Mouse (Mus musculus) brain, embryonic 14.5 days (tissue): ENCODE measurements around the gene Slc31a1. TPM values are rescaled to one million over a fixed set of nuclear protein-coding genes. Genes with fewer than 3 reads are reported as not detected.

Experiments
- DNase-seq: peaks from one replicate; pipeline ENCODE4 v3.0.0-alpha.2; 2011; ENCODE audit warnings: low read depth
- CTCF ChIP-seq: fragments of 200-500 bp; IDR thresholded peaks from 2 replicates; pipeline ENCODE4 v1.5.1; 2012; ENCODE audit warnings: inconsistent platforms, mild to moderate bottlenecking, moderate library complexity, borderline replicate concordance; ENCODE audit not compliant: insufficient read depth, insufficient read length; ENCODE audit errors: extremely low read depth
- POLR2A ChIP-seq: fragments of 200-500 bp; IDR thresholded peaks from 2 replicates; pipeline ENCODE4 v1.6.1; 2012; ENCODE audit warnings: mild to moderate bottlenecking, inconsistent platforms, borderline replicate concordance; ENCODE audit not compliant: poor library complexity, insufficient read depth, insufficient read length, severe bottlenecking; ENCODE audit errors: extremely low read depth
- polyA plus RNA-seq: library from polyadenylated mRNA; depleted of rRNA; stranded (reverse); fragments of >200 nt; gene quantifications from 2 replicates; pipeline ENCODE4 v1.2.3, GENCODE M21; 2012

Gene Slc31a1
- polyA plus RNA-seq, 1 experiment = 32.3 TPM

DNA sequence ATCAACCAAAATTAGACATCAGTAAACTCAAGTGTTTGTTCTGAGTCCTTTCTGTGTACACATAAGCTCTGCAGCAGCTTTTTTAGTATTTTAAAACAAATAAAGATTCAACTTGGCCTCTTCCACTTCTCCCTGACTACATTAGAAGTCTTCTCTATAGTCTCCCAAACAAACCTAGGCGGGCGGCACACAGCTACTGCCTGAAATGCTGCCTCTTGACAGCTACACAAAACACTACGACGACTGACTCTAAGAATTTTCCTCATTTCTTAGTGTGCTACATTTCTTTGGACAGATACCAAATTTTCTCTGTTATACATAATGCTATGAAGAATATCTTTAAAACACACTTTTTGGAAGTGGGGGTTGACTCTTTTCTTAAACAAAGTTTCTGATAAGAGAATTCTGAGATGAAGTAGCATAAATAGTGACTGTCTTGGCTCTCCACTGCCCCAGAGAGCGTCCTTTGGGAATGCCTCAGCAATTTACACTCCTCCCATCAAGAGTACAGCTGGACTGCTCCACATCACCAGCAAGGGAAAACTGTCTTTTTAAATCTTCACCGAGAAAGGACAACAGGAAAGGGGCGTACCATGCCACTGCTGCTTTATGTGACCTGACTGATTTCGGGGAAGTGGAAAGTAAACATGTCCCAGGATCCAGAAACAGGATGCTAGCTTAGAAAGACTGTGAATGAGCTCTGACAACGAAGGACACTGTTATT lies 12.8 kb upstream of the Slc31a1 start:
- peak; percentile 11 for DNase-seq
- TF ChIP-seq CTCF (no peak), POLR2A (no peak)

DNA sequence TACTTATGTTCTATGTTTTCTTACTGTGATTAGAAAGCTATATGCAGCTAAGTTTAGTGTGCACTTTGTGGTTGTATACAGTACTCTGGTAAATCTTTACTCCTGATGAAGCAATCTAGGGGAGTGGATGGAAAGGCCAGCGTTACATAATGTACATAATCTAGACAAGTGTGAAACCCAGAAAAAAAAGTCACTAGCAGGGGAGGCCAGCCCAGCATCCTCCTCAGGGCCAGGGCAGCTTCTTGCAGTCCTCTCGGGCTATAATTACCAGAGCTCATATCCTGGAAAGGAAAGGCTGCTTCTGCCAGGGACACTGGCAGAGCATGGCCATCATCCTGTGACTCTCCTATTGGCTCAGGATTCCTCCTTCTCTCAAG lies 12.2 kb upstream of the Slc31a1 start:
- DNase-seq = no peak
- no peak for TF ChIP-seq CTCF
- no peak for TF ChIP-seq POLR2A

DNA sequence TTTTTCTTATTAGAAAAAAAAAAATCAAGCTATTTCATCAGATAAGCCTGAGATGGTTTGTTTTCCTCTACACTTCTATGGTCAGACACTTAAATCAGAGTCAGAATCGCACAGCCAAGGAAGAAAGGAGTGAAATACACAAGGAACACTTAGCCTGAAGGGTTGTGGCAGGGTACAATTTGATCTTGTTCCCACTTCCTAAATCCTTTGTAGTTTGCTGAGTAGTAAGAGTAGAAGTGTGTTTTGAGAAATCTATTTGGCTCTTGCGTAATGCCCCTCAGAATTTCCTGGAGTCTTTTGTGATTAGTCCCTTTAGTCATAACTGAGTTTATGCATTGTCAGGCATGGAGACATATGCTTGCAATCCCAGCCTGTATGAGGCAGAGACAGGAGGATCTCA lies 11.2 kb upstream of the Slc31a1 start:
- no peak for DNase-seq
- no peak for TF ChIP-seq CTCF
- TF ChIP-seq POLR2A = no peak

DNA sequence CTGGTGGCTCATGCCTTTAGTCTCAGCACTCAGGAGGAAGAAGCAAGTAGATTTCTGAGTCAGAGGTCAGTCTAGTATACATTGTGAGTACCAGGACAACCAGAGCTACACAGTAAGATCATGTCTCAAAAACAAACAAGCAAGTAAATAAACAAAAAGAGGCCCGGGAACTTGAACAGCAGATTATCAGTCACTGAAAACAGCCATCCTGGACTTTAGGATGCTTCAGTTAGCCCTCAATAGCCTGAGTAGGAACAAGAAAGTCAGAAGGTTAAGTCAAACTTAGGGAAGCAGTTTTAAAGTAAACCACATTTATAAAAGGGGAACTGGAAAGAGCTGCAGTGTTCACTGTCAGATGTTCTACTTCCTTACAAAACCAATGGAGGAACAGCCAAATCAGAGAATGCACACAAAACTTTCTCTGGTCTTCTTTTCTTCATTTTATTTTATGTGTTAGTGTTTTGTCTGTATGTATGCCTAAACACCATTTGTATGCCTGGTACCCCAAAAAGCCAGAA lies 2.8 kb upstream of the Slc31a1 start:
- TF ChIP-seq CTCF = no peak
- DNase-seq = no peak

DNA sequence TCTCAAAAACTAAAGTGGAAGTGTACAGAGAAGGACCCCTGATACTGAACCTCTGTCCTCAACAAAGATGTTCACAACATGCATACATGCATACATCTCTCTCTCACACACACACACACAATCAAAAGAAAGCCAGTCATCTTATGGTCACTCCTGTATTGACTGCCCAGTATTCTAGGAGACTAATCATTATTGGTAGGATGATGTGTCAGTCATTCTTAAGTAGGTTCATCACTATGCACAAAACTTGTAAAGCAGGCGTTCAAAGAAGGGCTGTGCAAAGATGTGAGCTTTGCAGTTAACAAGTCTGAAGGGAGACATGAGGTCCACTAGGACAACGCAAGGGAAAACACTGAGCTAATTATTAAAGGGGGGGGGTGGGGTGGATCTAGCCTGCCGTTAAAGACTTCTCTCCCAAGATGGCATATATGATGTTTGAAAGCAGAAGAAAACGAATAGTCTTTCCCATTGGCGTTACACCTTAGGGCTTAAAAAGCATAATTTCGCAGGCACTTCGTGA lies 1.2 kb upstream of the Slc31a1 start:
- TF ChIP-seq CTCF = no peak
- no peak for TF ChIP-seq POLR2A
- peak; percentile 6 for DNase-seq

DNA sequence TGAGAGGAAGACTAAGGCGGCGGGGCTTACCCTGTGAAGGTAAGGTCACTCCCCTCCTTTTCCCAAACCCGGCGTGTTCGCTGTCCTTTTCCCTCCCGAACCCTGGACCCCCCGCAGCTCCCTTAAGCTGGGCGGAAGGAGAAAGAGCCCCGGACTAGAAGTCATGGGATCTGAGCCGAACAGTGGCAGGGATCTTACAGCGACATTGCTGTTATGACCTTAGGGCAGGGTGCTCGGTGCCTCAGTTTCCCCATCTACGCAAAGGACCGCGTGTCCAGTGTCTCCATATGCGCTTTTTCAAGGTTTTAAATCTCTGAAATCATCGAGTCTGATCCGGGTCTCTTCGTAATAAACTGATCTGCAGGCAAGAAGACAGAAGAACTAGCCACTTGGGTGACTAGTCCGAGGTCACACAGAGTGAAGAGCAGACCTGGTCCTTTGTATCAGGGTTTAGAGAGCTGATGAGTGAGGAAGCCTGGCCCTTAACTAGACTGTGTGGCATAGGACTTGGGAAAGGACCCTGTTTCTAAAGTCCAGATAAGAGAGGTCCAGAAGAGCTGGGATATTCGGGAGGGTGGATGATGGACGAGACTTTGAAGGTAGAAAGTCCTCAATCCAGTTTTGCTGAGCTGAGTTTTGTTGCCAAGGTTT lies 403 bp downstream of the Slc31a1 start:
- TF ChIP-seq POLR2A = no peak
- TF ChIP-seq CTCF = no peak
- DNase-seq = no peak

DNA sequence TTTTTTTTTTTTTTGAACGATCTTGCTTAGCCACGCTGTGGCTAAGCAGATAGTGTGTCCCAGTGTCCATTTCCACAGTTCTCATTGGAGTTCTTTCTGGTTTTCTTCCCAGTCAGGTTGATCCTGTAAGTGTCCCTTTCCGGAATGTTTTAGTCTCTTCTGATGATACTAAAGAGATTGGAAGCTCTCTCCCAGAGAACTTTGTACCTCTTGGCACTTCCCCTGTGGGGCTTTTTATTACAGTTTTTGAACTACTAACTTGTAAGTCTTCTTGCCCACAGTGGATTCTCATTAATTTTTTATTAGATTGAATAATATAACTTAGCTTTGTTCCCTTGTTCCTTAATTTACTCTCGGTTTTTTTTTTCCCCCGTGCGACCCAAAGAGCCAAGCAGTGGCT lies 1.0 kb downstream of the Slc31a1 start:
- TF ChIP-seq POLR2A (no peak), CTCF (no peak)
- no peak for DNase-seq

DNA sequence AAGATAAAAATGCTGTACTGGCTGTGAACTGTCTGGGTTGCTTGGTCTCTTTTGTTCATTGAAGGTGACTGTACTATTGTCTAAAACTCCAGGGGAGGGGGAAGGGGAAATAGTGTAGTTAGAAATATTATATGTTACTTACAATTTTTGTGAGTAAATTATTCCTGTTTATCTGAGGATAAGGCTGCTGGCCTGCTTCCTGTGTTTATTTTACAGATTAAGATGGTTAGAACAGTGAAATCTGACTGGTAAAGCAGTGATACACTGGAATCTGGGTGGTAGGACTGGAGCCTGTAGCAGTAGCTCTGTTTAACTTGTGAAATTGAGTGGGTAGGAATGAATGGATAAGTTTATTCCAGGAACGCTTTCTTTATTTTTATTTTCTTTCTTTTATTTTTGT lies 1.5 kb downstream of the Slc31a1 start:
- TF ChIP-seq POLR2A = no peak
- no peak for TF ChIP-seq CTCF

DNA sequence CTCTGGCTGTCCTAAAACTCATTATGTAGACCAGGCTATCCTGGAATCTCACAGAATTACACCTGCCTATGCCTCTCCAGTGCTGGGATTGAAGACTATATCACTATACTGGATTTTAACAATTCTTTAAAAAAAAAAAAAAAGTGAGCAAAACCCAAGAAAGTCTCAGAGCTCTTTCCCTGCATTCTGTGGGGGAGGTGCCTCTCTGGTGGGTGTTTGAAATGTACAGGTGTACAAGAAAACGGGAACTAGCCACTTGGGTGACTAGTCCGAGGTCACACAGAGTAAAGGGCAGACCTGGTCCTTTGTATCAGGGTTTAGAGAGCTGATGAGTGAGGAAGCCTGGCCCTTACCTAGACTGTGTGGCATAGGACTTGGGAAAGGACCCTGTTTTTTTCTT lies 1.9 kb downstream of the Slc31a1 start:
- no peak for TF ChIP-seq POLR2A
- no peak for TF ChIP-seq CTCF
- DNase-seq = no peak

More for the DNA sequence above, 1.5 kb downstream of the Slc31a1 start:
- DNase-seq = no peak

DNA sequence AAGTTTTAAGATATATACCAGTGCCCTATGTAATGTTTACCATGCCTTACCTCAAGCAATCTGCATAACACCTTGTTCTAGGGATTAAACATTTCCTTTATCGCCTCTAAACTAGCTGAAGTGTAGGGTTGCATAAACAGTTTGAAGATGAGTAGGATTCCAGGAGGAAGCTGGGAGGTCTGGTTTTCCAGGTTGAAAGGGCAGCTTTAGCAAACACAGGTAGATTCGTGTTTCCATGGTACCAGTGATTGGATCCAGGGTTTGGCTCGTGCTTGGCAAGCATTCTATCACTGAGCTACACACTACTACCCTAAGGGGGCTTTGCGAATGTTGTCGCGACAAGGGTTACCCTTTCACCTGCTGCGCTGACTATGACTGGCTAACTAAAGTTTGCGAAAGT lies 3.8 kb downstream of the Slc31a1 start:
- TF ChIP-seq CTCF (no peak), POLR2A (no peak)
- no peak for DNase-seq

DNA sequence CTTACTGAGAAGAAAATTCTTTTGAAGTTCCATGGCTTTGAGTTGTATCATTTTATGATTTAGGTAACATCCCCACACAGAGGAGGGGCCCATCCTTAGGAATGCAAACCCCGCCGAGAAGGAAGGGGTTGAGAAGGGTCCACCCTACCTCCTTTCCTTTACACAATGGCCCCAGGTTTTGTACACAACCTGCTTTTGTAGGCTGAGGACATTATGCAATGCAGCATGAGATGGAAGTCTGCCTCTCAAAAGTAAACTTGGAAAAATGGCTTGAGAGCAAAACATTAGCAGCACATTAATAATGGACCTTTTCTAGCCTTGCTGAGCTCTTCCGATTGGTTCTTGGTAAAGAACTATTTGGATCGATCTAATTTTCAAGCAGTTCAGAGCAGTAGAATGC lies 5.8 kb downstream of the Slc31a1 start:
- DNase-seq = no peak
- TF ChIP-seq POLR2A (no peak), CTCF (no peak)

DNA sequence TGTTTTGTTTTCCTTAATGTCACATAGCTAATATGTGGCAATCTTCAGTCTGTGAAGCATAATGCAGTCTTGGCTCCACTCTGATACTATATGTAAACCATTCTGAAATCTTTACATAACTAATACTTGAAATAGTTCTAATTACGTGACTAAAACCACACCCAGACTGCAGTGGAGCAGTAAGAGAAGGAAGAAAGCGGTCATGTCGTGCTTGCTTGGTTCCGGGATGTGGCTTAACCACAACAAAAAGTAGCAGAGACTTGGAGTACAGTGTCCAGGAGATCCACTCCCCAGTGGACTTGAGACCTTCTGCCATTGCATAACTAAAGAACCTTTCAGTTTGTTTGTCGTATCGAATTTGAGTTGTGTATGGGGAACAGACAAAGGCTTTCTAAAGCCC lies 7.1 kb downstream of the Slc31a1 start:
- TF ChIP-seq CTCF = no peak
- TF ChIP-seq POLR2A = no peak
- no peak for DNase-seq

DNA sequence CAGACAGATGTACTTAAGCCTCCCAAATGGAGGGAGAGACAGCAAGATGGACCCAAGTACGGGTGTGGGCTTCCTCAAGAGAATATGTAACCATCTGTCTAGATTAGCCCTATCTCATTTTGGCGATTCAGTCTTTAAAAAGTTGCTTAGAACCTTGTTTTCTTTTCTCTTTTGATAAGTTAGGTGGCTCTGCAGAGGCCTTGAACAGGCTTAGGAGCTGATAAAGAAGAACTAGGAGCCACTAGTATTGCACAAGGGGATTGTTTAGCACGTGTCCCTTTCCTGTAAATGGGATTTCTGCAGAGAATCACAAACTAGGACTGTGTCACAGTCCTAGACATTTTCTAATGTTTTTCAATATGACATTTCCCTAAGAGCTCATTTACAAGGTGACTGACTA lies 8.6 kb downstream of the Slc31a1 start:
- no peak for TF ChIP-seq POLR2A
- no peak for TF ChIP-seq CTCF
- DNase-seq = no peak

DNA sequence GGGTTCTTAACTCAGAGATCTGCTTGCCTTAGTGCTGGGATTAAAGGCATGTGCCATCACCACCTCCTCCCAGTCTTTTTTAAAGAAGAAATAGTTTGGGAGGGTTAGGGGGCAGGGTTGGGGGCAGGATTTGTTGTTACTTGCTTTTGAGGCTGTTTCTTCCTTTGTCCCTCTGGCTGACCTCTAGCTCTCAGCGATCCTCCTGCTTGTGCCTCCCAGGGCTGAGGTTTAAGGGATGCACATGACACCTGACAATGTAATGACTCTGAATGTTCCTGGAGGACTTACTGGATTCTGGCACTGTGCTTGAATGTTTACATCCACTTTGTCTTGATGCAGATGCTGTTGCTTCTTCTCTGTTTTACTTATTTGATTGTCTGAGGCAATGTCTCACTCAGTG lies 11.9 kb downstream of the Slc31a1 start:
- no peak for DNase-seq
- no peak for TF ChIP-seq POLR2A
